Mouse (Mus musculus) MEL (cell line): ENCODE results near the gene Dnajb8. TPM values are rescaled to one million over a fixed set of nuclear protein-coding genes. Genes with fewer than 3 reads are reported as not detected.

Experiments
- DNase-seq: peaks from one replicate; pipeline ENCODE4 v3.0.0; 2011; ENCODE audit warnings: low read depth, low spot score
- H3K27ac ChIP-seq: 2 replicates; pipeline ENCODE4 v1.5.1; 2012; ENCODE audit warnings: low read depth, mild to moderate bottlenecking, control low read depth, low read length, moderate library complexity; ENCODE audit not compliant: control insufficient read depth
- H3K27me3 ChIP-seq, 2 experiments: fragments of 150-350 bp in 1 of 2; sonication (generic) in 1 of 2; 2 replicates each; pipeline ENCODE4 v1.6.1; 2012; ENCODE audit warnings: low read length in 2 of 2, mild to moderate bottlenecking in 2 of 2, improper control_type of control experiment in 1 of 2, moderate library complexity in 1 of 2; ENCODE audit not compliant: insufficient read depth in 2 of 2, control insufficient read depth in 1 of 2
- H3K36me3 ChIP-seq, 2 experiments: 2 replicates each; pipeline ENCODE4 v1.6.1; 2012 to 2014; ENCODE audit warnings: low read length in 2 of 2, improper control_type of control experiment in 1 of 2, inconsistent platforms in 1 of 2, mild to moderate bottlenecking in 1 of 2; ENCODE audit not compliant: insufficient read depth in 2 of 2, control insufficient read depth in 1 of 2
- H3K4me1 ChIP-seq, 2 experiments: fragments of 150-350 bp in 1 of 2; sonication (generic) in 1 of 2; 2 replicates each; pipeline ENCODE4 v1.6.1; 2012; ENCODE audit warnings: low read length in 2 of 2, improper control_type of control experiment in 1 of 2, mild to moderate bottlenecking in 1 of 2; ENCODE audit not compliant: insufficient read depth in 2 of 2, control insufficient read depth in 1 of 2
- H3K4me3 ChIP-seq, 2 experiments: fragments of 150-350 bp in 1 of 2; sonication (generic) in 1 of 2; 2 replicates each; pipeline ENCODE4 v1.5.1; 2012; ENCODE audit warnings: low read depth in 2 of 2, low read length in 2 of 2, mild to moderate bottlenecking in 2 of 2, moderate library complexity in 2 of 2, control low read depth in 1 of 2, improper control_type of control experiment in 1 of 2; ENCODE audit not compliant: control insufficient read depth in 1 of 2, insufficient read depth in 1 of 2
- H3K79me2 ChIP-seq: 2 replicates; pipeline ENCODE4 v1.6.1; 2012; ENCODE audit warnings: mild to moderate bottlenecking, low read length, moderate library complexity; ENCODE audit not compliant: control insufficient read depth, poor library complexity, insufficient read depth
- H3K9ac ChIP-seq: 2 replicates; pipeline ENCODE4 v1.6.1; 2012; ENCODE audit warnings: low read depth, mild to moderate bottlenecking, control low read depth, low read length, moderate library complexity; ENCODE audit not compliant: control insufficient read depth, poor library complexity, severe bottlenecking
- H3K9me3 ChIP-seq: fragments of 150-350 bp; sonication (generic); replicated peaks from 2 replicates; pipeline ENCODE4 v1.6.1; 2012; ENCODE audit warnings: mild to moderate bottlenecking, low read length, improper control_type of control experiment, moderate library complexity; ENCODE audit not compliant: insufficient read depth
- BHLHE40 ChIP-seq: IDR thresholded peaks from 2 replicates; pipeline ENCODE4 v1.6.1; 2012; ENCODE audit warnings: low read depth, mild to moderate bottlenecking, inconsistent platforms, low read length, improper control_type of control experiment, borderline replicate concordance
- CHD1 ChIP-seq: IDR thresholded peaks from 2 replicates; pipeline ENCODE4 v1.6.1; 2012; ENCODE audit warnings: low read depth, mild to moderate bottlenecking, inconsistent platforms, low read length, improper control_type of control experiment
- CHD2 ChIP-seq: IDR thresholded peaks from 2 replicates; pipeline ENCODE4 v1.6.1; 2011; ENCODE audit warnings: low read length, improper control_type of control experiment
- E2F4 ChIP-seq: IDR thresholded peaks from 2 replicates; pipeline ENCODE4 v1.6.1; 2011; ENCODE audit warnings: low read depth, low read length, improper control_type of control experiment, borderline replicate concordance
- HCFC1 ChIP-seq: IDR thresholded peaks from 2 replicates; pipeline ENCODE4 v1.6.1; 2012; ENCODE audit warnings: low read depth, mild to moderate bottlenecking, inconsistent platforms, low read length, improper control_type of control experiment, moderate library complexity
- JUND ChIP-seq: IDR thresholded peaks from 2 replicates; pipeline ENCODE4 v1.6.1; 2011; ENCODE audit warnings: low read depth, mild to moderate bottlenecking, improper control_type of control experiment, low read length
- MAZ ChIP-seq: IDR thresholded peaks from 2 replicates; pipeline ENCODE4 v1.6.1; 2012; ENCODE audit warnings: low read depth, mild to moderate bottlenecking, inconsistent platforms, low read length, improper control_type of control experiment
- MEF2A ChIP-seq: IDR thresholded peaks from 2 replicates; pipeline ENCODE4 v1.6.1; 2014; ENCODE audit warnings: low read depth, mild to moderate bottlenecking, inconsistent platforms, low read length, improper control_type of control experiment; ENCODE audit not compliant: poor library complexity, insufficient replicate concordance, severe bottlenecking; ENCODE audit errors: extremely low read depth
- MYC ChIP-seq: IDR thresholded peaks from 2 replicates; pipeline ENCODE4 v1.6.1; 2011; ENCODE audit warnings: low read depth, mild to moderate bottlenecking, low read length, improper control_type of control experiment, moderate library complexity
- POLR2AphosphoS5 ChIP-seq: IDR thresholded peaks from 2 replicates; pipeline ENCODE4 v1.6.1; 2012; ENCODE audit warnings: low read depth, borderline replicate concordance, mild to moderate bottlenecking, inconsistent platforms, low read length, moderate library complexity, mixed read lengths
- RAD21 ChIP-seq: IDR thresholded peaks from 2 replicates; pipeline ENCODE4 v1.6.1; 2011; ENCODE audit warnings: mild to moderate bottlenecking, low read depth, low read length, improper control_type of control experiment
- SIN3A ChIP-seq: IDR thresholded peaks from 2 replicates; pipeline ENCODE4 v1.6.1; 2012; ENCODE audit warnings: low read length, improper control_type of control experiment, inconsistent platforms
- TAL1 ChIP-seq: IDR thresholded peaks from 2 replicates; pipeline ENCODE4 v1.6.1; 2012; ENCODE audit warnings: mild to moderate bottlenecking, inconsistent platforms, low read length, moderate library complexity, mixed read lengths
- TCF12 ChIP-seq: IDR thresholded peaks from 2 replicates; pipeline ENCODE4 v1.6.1; 2014; ENCODE audit warnings: low read depth, mild to moderate bottlenecking, inconsistent platforms, low read length, improper control_type of control experiment, moderate library complexity
- ZMIZ1 ChIP-seq: IDR thresholded peaks from 2 replicates; pipeline ENCODE4 v1.6.1; 2012; ENCODE audit warnings: low read depth, mild to moderate bottlenecking, inconsistent platforms, low read length, improper control_type of control experiment, moderate library complexity
- ZNF384 ChIP-seq: IDR thresholded peaks from 2 replicates; pipeline ENCODE4 v1.6.1; 2012; ENCODE audit warnings: low read depth, mild to moderate bottlenecking, inconsistent platforms, low read length, improper control_type of control experiment
- polyA plus RNA-seq, 2 experiments: library from polyadenylated mRNA; stranded (reverse) in 1 of 2; unstranded in 1 of 2; fragments of >175 nt in 1 of 2; fragments of >200 nt in 1 of 2; gene quantifications; 2 replicates each; pipeline versions ENCODE4 v1.2.1 to v1.2.4; 2012; ENCODE audit warnings: low replicate concordance in 2 of 2, low read depth in 1 of 2; ENCODE audit not compliant: insufficient read length in 2 of 2, insufficient read depth in 1 of 2, missing spikeins in 1 of 2
- total RNA-seq: library from RNA; depleted of rRNA; stranded (reverse); fragments of 300-350 nt; gene quantifications from 2 replicates; pipeline ENCODE4 v1.2.3, GENCODE M21; 2012

Gene Dnajb8
- total and polyA plus RNA-seq, 3 experiments, result not detected

GRCm38 (mm10) chr6:88204531-88205385, 17.3 kb upstream of the Dnajb8 start:
- Histone ChIP-seq H3K36me3 (peaks cover 0 to 18% of the 10 kb centered on the region in 2 experiments; a peak in 2 of 4 replicates), H3K4me1 (peaks cover 17 to 18% of the 10 kb centered on the region in 2 experiments), H3K27ac (no peak overlapping the region), H3K4me3 (no peak overlapping the region), H3K79me2 (no peaks in the 10 kb centered on the region; the same call in none of the 2 replicates), H3K9ac (no peak overlapping the region), H3K27me3 (no peaks in the 10 kb centered on the region), H3K9me3 (no peaks in the 10 kb centered on the region)
- DNase-seq, result no peak
- no peak for TF ChIP-seq BHLHE40
- TF ChIP-seq JUND, result no peak
- no peak for TF ChIP-seq MYC
- TF ChIP-seq TCF12, result no peak
- TF ChIP-seq HCFC1, result no peak
- TF ChIP-seq ZMIZ1, result no peak
- TF ChIP-seq SIN3A, result no peak
- TF ChIP-seq RAD21, result no peak
- TF ChIP-seq TAL1, result no peak
- no peak for TF ChIP-seq POLR2AphosphoS5
- no peak for TF ChIP-seq MEF2A

- H3K4me1 ChIP-seq, result peaks cover 17 to 18% of the 10 kb centered on the region in 2 experiments
Measured at GRCm38 (mm10) chr6:88205386-88205700, 16.7 kb upstream of the Dnajb8 start.

GRCm38 (mm10) chr6:88205937-88206336, 16.1 kb upstream of the Dnajb8 start:
- H3K27me3 ChIP-seq, result no peaks in the 10 kb centered on the region

More at GRCm38 (mm10) chr6:88205386-88205700, 16.7 kb upstream of the Dnajb8 start:
- H3K27ac ChIP-seq, result no peak overlapping the region
- H3K9ac ChIP-seq, result no peak overlapping the region
- peaks cover 0 to 18% of the 10 kb centered on the region in 2 experiments; a peak in 2 of 4 replicates for H3K36me3 ChIP-seq
- no peaks in the 10 kb centered on the region for H3K9me3 ChIP-seq
- H3K27me3 ChIP-seq, result no peaks in the 10 kb centered on the region
- no peak for TF ChIP-seq MAZ
- no peak for TF ChIP-seq TCF12
- H3K4me3 ChIP-seq, result no peak overlapping the region
- no peak for DNase-seq
- H3K79me2 ChIP-seq, result no peaks in the 10 kb centered on the region; the same call in none of the 2 replicates

More at GRCm38 (mm10) chr6:88205937-88206336, 16.1 kb upstream of the Dnajb8 start:
- Histone ChIP-seq H3K9me3 (no peaks in the 10 kb centered on the region), H3K4me3 (no peak overlapping the region), H3K27ac (no peak overlapping the region), H3K79me2 (no peaks in the 10 kb centered on the region; the same call in none of the 2 replicates), H3K9ac (no peak overlapping the region), H3K36me3 (peaks cover 0 to 18% of the 10 kb centered on the region in 2 experiments; a peak in 2 of 4 replicates), H3K4me1 (peaks cover 17 to 18% of the 10 kb centered on the region in 2 experiments)
- no peak for TF ChIP-seq HCFC1
- no peak for TF ChIP-seq ZNF384
- TF ChIP-seq CHD2, result no peak
- no peak for TF ChIP-seq E2F4
- no peak for TF ChIP-seq CHD1
- DNase-seq, result no peak
